Comparison of ENCODE assay signal across 22 mouse cellular contexts in the genomic region with DNA sequence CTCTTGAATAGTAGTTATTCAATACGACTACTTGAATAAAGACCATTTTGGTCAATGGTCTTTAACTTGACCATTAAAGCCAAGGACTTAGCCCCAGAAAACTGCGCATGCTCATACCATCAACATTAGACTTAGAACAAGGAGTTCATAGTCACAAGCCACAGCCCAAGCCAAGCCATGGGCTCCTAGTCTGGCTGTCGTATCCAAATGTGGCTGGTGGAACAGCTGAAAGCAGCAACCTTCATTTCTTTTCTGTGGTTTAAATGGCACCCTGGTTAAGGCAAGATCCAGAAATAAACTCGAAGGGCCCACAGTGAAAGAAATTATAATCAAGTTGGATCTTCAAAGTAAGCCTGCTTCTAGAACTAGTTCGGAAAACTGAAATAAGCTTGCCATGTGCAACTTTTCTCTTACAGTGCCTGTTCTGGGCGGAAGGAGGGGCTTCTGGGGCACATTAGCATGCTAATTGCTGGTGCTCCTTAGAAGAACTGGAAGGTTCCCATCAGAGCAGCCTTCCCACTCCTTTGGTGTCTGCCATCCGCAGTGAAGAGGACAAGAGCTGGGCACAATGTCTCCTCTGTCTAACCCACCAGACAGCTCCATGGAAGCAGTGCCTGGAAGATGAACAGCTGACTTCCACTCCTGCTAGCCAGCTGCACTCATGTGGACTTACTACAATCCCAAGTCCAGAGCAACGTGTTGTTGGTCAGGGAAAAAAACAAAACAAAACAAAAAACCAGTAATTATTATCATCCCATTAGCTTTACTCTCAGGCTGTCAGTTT. TPM values are rescaled to one million over a fixed set of nuclear protein-coding genes. Genes with fewer than 3 reads are reported as not detected.
DNase-seq lines count a peak whose midpoint lies in the region; ATAC-seq and TF ChIP-seq lines count a peak whose summit lies in the region.
"Had no signal": no experiment of that assay in that cellular context is flagged by ENCODE, and none has a peak within 500 bp of the region (broad histone marks: within the 10 kb centered on the region; RNA-seq: fewer than 3 reads in every experiment).

No protein-coding gene starts in this region.

- no peak overlapping the region for H3K27ac ChIP-seq in hindbrain, postnatal 0 days
- no peak overlapping the region for H3K27ac ChIP-seq in hindbrain, embryonic 11.5 days (ENCODE audit: low read depth, low read length)
- H3K27ac ChIP-seq in midbrain, postnatal 0 days (ENCODE audit: low read depth, low read length): no peak overlapping the region
- H3K27ac ChIP-seq in midbrain, embryonic 13.5 days: no peak overlapping the region
- H3K27ac ChIP-seq: limb, embryonic 13.5 days; liver, embryonic 12.5 days; midbrain, embryonic 10.5 days had no signal

- H3K9me3 ChIP-seq in hindbrain, postnatal 0 days (ENCODE audit: low read length): no peaks in the 10 kb centered on the region
- H3K9me3 ChIP-seq in hindbrain, embryonic 11.5 days (ENCODE audit: control insufficient read depth, low read length): no peaks in the 10 kb centered on the region
- H3K9me3 ChIP-seq in midbrain, postnatal 0 days (ENCODE audit: low read length): no peaks in the 10 kb centered on the region
- no peaks in the 10 kb centered on the region for H3K9me3 ChIP-seq in midbrain, embryonic 13.5 days
- H3K9me3 ChIP-seq: limb, embryonic 13.5 days; liver, embryonic 12.5 days; midbrain, embryonic 10.5 days had no signal

- no peak for TF ChIP-seq POLR2A in myocyte (IDR thresholded peaks at IDR 0.05; ENCODE audit: insufficient read length, low read depth)

- no peaks in the 10 kb centered on the region for H3K27me3 ChIP-seq in hindbrain, postnatal 0 days (ENCODE audit: insufficient read depth, low read length)
- no peaks in the 10 kb centered on the region for H3K27me3 ChIP-seq in hindbrain, embryonic 11.5 days (ENCODE audit: control insufficient read depth, insufficient read depth, low read length)
- no peaks in the 10 kb centered on the region for H3K27me3 ChIP-seq in midbrain, postnatal 0 days (ENCODE audit: insufficient read depth, low read length)
- H3K27me3 ChIP-seq in midbrain, embryonic 13.5 days: no peaks in the 10 kb centered on the region
- H3K27me3 ChIP-seq in myocyte (ENCODE audit: control insufficient read depth, insufficient read depth, insufficient read length): no peaks in the 10 kb centered on the region
- H3K27me3 ChIP-seq: limb, embryonic 13.5 days; liver, embryonic 12.5 days had no signal

- no peak overlapping the region for H3K9ac ChIP-seq in hindbrain, postnatal 0 days (replicated peaks; ENCODE audit: low read length)
- H3K9ac ChIP-seq in hindbrain, embryonic 11.5 days (ENCODE audit: low read depth, low read length): no peak overlapping the region
- H3K9ac ChIP-seq in midbrain, postnatal 0 days (replicated peaks; ENCODE audit: low read length, poor library complexity, severe bottlenecking): no peak overlapping the region
- no peak overlapping the region for H3K9ac ChIP-seq in midbrain, embryonic 13.5 days (replicated peaks)
- H3K9ac ChIP-seq: limb, embryonic 13.5 days; liver, embryonic 12.5 days had no signal

- no peak overlapping the region for H3K4me2 ChIP-seq in hindbrain, postnatal 0 days (ENCODE audit: low read depth, low read length)
- no peak overlapping the region for H3K4me2 ChIP-seq in hindbrain, embryonic 11.5 days (replicated peaks; ENCODE audit: low read depth, low read length)
- no peak overlapping the region for H3K4me2 ChIP-seq in midbrain, postnatal 0 days (ENCODE audit: low read depth, low read length, poor library complexity, severe bottlenecking)
- H3K4me2 ChIP-seq in midbrain, embryonic 13.5 days (replicated peaks): no peak overlapping the region
- H3K4me2 ChIP-seq in myocyte (ENCODE audit: low read depth): no peak overlapping the region
- H3K4me2 ChIP-seq: limb, embryonic 13.5 days; liver, embryonic 12.5 days had no signal

- no peaks in the 10 kb centered on the region for H3K36me3 ChIP-seq in hindbrain, postnatal 0 days (ENCODE audit: insufficient read depth, low read length)
- H3K36me3 ChIP-seq in hindbrain, embryonic 11.5 days (ENCODE audit: control insufficient read depth, insufficient read depth, low read length): no peaks in the 10 kb centered on the region
- H3K36me3 ChIP-seq in midbrain, postnatal 0 days (ENCODE audit: insufficient read depth, low read length): no peaks in the 10 kb centered on the region
- no peaks in the 10 kb centered on the region for H3K36me3 ChIP-seq in midbrain, embryonic 13.5 days
- H3K36me3 ChIP-seq in myocyte (ENCODE audit: control insufficient read depth, insufficient read depth): no peaks in the 10 kb centered on the region
- H3K36me3 ChIP-seq: limb, embryonic 13.5 days; liver, embryonic 12.5 days; midbrain, embryonic 10.5 days had no signal

- WGBS in hindbrain, postnatal 0 days: 83% methylated on average over 8 of the region's 8 CpGs
- 83% methylated on average over 8 of the region's 8 CpGs for whole genome bisulfite sequencing in hindbrain, embryonic 11.5 days
- WGBS in midbrain, postnatal 0 days: 79% methylated on average over 8 of the region's 8 CpGs
- 83% methylated on average over 8 of the region's 8 CpGs for WGBS in midbrain, embryonic 13.5 days

- no peak overlapping the region for H3K4me3 ChIP-seq in hindbrain, postnatal 0 days (ENCODE audit: low read length)
- no peak overlapping the region for H3K4me3 ChIP-seq in hindbrain, embryonic 11.5 days (ENCODE audit: low read depth, low read length)
- H3K4me3 ChIP-seq in midbrain, postnatal 0 days (ENCODE audit: low read depth, low read length): no peak overlapping the region
- no peak overlapping the region for H3K4me3 ChIP-seq in midbrain, embryonic 13.5 days (replicated peaks)
- no peak overlapping the region for H3K4me3 ChIP-seq in myocyte
- H3K4me3 ChIP-seq: limb, embryonic 13.5 days; liver, embryonic 12.5 days; midbrain, embryonic 10.5 days had no signal

- no peaks in the 10 kb centered on the region for H3K4me1 ChIP-seq in hindbrain, postnatal 0 days (ENCODE audit: insufficient read depth, low read length)
- no peaks in the 10 kb centered on the region for H3K4me1 ChIP-seq in hindbrain, embryonic 11.5 days (replicated peaks; ENCODE audit: control insufficient read depth, insufficient read depth, low read length)
- no peaks in the 10 kb centered on the region for H3K4me1 ChIP-seq in midbrain, postnatal 0 days (ENCODE audit: insufficient read depth, low read length)
- no peaks in the 10 kb centered on the region for H3K4me1 ChIP-seq in midbrain, embryonic 13.5 days (replicated peaks)
- H3K4me1 ChIP-seq: liver, embryonic 12.5 days; midbrain, embryonic 10.5 days had no signal

- peak; percentile 31 for DNase-seq in cerebellum, adult 9-11 months
- DNase-seq in cerebellum, postnatal 14 days: no peak
- peak; percentile 13 for DNase-seq in hindbrain, postnatal 0 days (ENCODE audit: low spot score)
- no peak for DNase-seq in hindbrain, embryonic 11.5 days (ENCODE audit: low spot score)
- DNase-seq in midbrain, postnatal 0 days (ENCODE audit: low spot score): peak; percentile 53
- DNase-seq: adrenal gland, postnatal 14 days; cerebellum, adult 11 months; gastrocnemius, postnatal 36 days; heart, postnatal 4 days; kidney, adult 18-20 months; kidney, postnatal 4 days; lung, adult 18-20 months; lung, postnatal 10 days; thymus, postnatal 14 days had no signal

- peak; percentile 89 for ATAC-seq in hindbrain, postnatal 0 days
- ATAC-seq in hindbrain, embryonic 11.5 days (ENCODE audit: low FRiP score): no peak
- 0 out of 2 replicates have a peak, but pooled peaks have one; percentile 44 for ATAC-seq in midbrain, postnatal 0 days (ENCODE audit: low FRiP score)
- no peak for ATAC-seq in midbrain, embryonic 13.5 days
- ATAC-seq: CD4-positive, CD25-positive, alpha-beta regulatory T cell, adult 4 months; forebrain, embryonic 14.5 days; inflammation-experienced regulatory T-cells, adult 6 months; liver, embryonic 12.5 days had no signal

- TF ChIP-seq CTCF in hindbrain, postnatal 0 days (IDR thresholded peaks at IDR 0.05; ENCODE audit: low read depth): no peak
- no peak for TF ChIP-seq CTCF in midbrain, postnatal 0 days (IDR thresholded peaks at IDR 0.05)

- no peak overlapping the region for H3ac ChIP-seq in myocyte (ENCODE audit: control insufficient read depth, insufficient read length)

- no peaks in the 10 kb centered on the region for H3K79me2 ChIP-seq in myocyte (ENCODE audit: control insufficient read depth, insufficient read depth)

TF ChIP-seq in myocyte, 11 proteins besides CTCF, POLR2A, EP300 and RAD21:
- TF ChIP-seq MYOD1 (IDR thresholded peaks at IDR 0.05; ENCODE audit: control insufficient read depth in 1 of 3, insufficient read length in 2 of 3, low read depth in 2 of 3) (peak in 1 of 3 experiments; percentile 58), MYOG (IDR thresholded peaks at IDR 0.05; ENCODE audit: control insufficient read depth in 1 of 3, insufficient read depth in 1 of 3, insufficient read length in 2 of 3, low read depth in 2 of 3) (peak in 2 of 3 experiments; percentile 35 to 60), CEBPB (IDR thresholded peaks at IDR 0.05; ENCODE audit: insufficient read depth, poor library complexity, severe bottlenecking) (no peak)

RNA-seq across cellular contexts. Expression of a gene that starts 23.0 kb away (rescaled TPM):
- 0.40 and 0.58 TPM in 2 replicates for total RNA-seq in hindbrain, postnatal 0 days (2014; rRNA removed)
- 2.7 and 3.4 TPM in 2 replicates for polyA plus RNA-seq in hindbrain, postnatal 0 days (2015; fragmentation: Nextera tagmentation; extraction: Ambion mirVana)
- 1.1 and 1.3 TPM in 2 replicates for polyA plus RNA-seq in hindbrain, embryonic 11.5 days (2014; fragmentation: Nextera tagmentation; extraction: Ambion mirVana)
- 4.2 and 6.1 TPM in 2 replicates for total RNA-seq in midbrain, postnatal 0 days (2014; rRNA removed)
- 5.9 and 6.3 TPM in 2 replicates for polyA plus RNA-seq in midbrain, postnatal 0 days (2015; fragmentation: Nextera tagmentation; extraction: Ambion mirVana)
- 0.94 and 1.4 TPM in 2 replicates for polyA plus RNA-seq in midbrain, embryonic 13.5 days (2015; fragmentation: Nextera tagmentation; extraction: Ambion mirVana)
- polyA plus RNA-seq in myocyte (2012; fragmentation: generic; extraction: Trizol): not detected
- polyA plus RNA-seq: CD4-positive, CD25-positive, alpha-beta regulatory T cell, adult 4 months; inflammation-experienced regulatory T-cells, adult 6 months had no signal

RNA-seq across cellular contexts. Expression of a gene that starts 28.6 kb away (rescaled TPM):
- 71.7 and 78.3 TPM in 2 replicates for total RNA-seq in hindbrain, postnatal 0 days (2014; rRNA removed)
- 201 and 213 TPM in 2 replicates for polyA plus RNA-seq in hindbrain, postnatal 0 days (2015; fragmentation: Nextera tagmentation; extraction: Ambion mirVana)
- 82.7 and 88.8 TPM in 2 replicates for polyA plus RNA-seq in hindbrain, embryonic 11.5 days (2014; fragmentation: Nextera tagmentation; extraction: Ambion mirVana)
- 74.9 and 84.5 TPM in 2 replicates for total RNA-seq in midbrain, postnatal 0 days (2014; rRNA removed)
- 189 and 212 TPM in 2 replicates for polyA plus RNA-seq in midbrain, postnatal 0 days (2015; fragmentation: Nextera tagmentation; extraction: Ambion mirVana)
- polyA plus RNA-seq in midbrain, embryonic 13.5 days (2015; fragmentation: Nextera tagmentation; extraction: Ambion mirVana): 159 and 186 TPM in 2 replicates
- polyA plus RNA-seq in myocyte (2012; fragmentation: generic; extraction: Trizol): 14.5 TPM

Comparison
In these comparisons a context has a peak if more than half of its experiments do, and no peak if none do; other contexts are left out.
1. DNase-seq: peak in cerebellum, adult 9-11 months (single experiment), hindbrain, postnatal 0 days (single experiment) and midbrain, postnatal 0 days (single experiment); none in cerebellum, postnatal 14 days (0 of 2) and hindbrain, embryonic 11.5 days (single experiment).
2. ATAC-seq: peak in hindbrain, postnatal 0 days (single experiment) and midbrain, postnatal 0 days (single experiment); none in hindbrain, embryonic 11.5 days (single experiment) and midbrain, embryonic 13.5 days (single experiment).